Mouse (Mus musculus) ZHBTc4 (cell line): Measurements from ENCODE around the gene Rnf103.
"Not testable (repeated sequence)": the region's sequence is repeated elsewhere in the genome, so short reads cannot be mapped to it uniquely, and the experiment has no call there.

ENCODE experiments used
- DNase-seq: peaks from one replicate; pipeline ENCODE4 v3.0.0-alpha.2; 2011; ENCODE audit warnings: low read depth, low spot score

The Rnf103 gene

DNA sequence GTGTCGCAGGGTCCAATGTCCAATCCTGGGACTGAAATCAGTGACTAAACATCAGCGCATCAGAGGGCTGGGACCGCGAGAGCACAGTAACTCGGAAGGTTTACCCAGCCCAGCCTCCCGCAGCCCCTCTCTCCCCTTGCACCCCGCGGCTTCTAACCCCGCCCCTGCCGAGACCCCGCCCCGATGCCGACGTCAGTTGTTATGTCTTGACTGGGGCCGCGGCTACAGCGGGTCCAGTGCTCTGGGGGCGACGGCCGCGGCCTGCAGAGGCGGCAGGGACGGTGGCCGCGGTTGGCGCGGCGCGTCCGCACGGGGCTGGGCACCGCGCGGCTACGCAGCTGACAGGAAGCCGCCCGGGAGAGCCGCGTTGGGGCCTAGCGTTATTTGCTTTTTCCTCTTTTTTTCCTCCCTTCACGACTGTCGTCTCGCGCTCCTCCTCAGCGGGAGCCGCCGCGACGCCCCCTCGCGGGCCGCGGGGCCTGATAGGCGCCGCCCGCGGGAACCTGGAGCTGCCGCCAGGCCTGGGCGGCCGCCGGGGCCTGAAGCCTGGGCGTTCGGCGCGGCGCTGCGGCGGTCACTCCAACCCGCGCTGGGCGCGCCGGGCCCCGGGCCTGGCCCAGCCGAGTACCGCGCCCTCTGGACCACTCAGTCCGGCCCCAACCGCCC lies at the start of gene Rnf103:
TSS of gene Rnf103 (plus strand) at position 220 of the 666 bp plus-strand sequence.
- peak; percentile 96 for DNase-seq

DNA sequence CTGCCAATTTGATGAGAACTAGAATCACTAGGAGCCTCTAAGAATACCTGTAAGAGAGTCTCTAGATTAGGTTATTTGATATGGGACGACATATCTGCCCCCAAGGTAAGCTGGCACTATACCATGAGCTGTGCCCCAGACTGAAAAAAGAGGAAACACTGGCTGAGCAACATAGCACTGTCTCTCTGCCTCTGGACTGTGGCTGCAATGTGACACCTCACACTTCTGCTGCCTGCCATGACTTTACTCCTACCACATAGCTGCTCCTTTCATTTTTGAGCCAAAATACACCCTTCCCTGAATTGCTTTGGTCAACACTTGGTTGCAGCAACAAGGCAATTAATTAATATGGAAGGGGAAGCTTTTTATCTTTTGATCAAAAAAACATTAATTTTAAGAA lies 48.9 kb upstream of the Rnf103 start:
- no peak for DNase-seq

DNA sequence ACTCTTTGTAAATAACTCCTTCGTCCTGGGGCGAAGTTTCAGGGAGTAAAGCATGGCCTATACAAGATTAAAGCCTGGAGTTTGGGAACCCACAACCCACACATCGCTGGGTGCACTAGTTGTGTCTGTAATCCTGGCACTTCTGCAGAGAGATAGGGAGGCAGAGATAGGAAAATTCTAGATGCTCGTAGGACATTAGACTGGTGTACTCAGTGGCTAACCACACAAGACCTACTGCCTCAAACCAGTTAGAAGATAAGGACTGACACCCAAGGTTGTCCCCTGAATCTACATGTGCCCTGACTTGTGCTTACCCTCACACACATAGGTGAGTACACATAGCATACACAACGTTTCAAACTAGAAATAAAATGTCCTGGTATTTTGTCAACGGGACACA lies 48.1 kb upstream of the Rnf103 start:
- DNase-seq: no peak

DNA sequence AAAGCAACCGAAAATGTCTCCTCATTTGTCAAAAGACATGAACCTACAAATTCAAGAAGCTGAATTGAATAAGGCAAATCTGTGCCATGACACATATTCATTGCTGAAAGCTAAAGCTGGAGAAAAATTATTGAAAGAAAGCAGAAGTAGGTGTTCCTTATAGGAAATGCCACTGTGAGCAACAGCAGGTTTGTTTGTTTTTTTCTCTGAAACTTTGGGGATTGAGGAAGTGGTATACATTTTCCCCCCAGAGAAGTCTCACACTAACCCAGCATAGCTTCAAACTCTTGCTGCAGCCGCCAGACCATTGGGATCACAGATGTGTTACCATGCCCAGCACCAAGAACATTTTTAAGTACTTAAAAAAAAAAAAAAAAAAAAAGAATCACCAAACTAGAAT lies 40.9 kb upstream of the Rnf103 start:
- DNase-seq: no peak

DNA sequence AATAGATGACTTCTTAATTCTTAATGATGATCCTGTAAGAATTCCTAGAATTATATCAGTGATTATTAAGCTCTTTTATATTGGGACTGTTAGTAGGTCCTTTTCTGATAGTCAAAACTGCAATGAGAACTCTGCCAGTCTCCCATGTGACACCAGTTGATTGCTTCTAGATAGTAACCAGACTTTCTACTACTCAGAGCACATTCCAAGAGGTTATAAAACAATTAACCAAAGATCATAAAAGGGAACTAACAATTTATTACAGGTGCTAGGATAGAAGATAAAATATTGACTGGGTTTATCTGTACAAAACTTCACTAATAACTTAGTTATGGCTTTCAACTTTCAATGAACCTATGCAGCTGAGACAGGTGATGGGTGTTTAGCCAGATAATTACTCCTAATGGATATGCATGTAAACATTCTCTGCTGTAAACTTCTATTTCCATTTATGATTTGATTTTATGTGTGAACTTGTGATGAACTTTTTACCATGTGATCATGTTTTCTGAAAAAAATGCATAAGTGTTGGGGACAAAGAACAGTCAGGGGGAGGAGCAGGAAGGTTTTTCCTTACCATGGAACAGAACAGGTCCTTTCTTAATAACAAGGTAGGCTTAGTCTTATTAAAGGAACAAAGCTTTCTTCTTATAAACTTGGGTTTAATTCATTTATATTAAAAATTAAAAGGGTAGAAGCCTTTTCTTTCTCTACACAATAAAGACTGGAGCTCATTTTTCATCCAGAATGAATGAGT lies 39.5 kb upstream of the Rnf103 start:
- DNase-seq: not testable (repeated sequence)

DNA sequence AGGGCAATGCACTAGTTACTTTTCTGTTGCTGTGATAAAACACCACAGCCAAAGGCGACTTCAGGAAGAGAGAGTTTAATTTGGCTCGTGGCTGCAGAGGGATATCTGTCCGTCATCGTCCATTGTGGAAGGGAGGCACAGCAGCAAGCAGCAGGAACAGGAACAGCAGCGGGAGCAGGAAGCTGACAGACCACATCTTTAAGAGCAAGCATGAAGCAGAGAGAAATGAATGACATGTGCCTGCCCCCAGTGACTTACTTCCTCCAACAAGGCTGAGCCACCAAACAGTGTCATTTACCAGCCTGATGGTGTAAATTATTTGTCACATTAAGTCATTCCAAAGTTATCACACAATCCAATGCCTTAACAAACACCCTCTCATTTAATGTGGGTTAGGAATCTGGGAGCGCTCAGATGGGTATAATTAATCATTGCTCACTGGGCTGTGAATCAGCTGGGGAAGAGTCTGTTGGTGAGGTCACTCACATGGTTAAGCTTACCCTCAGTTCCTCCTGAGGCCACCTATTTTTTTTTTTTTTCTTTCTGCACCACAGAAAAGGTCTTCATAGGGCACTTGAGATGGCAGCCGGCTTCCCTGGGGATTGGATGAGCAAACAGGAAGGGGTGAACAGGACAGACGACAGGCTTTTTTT lies 35.6 kb upstream of the Rnf103 start:
- DNase-seq: no peak

DNA sequence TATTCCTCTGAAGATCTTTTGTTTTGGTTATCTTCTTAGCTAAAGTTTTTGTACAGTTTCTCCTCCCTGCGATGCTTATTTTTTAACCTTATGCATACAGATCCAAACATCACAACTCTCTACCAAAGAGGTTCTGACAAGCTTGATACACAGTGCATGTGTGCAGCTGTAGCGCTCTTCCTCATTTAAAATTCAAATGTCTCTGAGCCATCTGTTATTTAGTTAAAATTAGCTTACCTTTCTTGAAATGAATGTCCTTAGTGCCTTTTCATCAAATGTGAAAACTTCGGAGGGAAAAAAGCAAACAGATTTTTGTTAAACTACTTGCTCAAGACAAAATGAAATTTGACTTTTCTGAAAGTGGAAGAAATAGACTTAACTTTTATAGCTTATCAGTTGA lies 28.5 kb upstream of the Rnf103 start:
- no peak for DNase-seq

DNA sequence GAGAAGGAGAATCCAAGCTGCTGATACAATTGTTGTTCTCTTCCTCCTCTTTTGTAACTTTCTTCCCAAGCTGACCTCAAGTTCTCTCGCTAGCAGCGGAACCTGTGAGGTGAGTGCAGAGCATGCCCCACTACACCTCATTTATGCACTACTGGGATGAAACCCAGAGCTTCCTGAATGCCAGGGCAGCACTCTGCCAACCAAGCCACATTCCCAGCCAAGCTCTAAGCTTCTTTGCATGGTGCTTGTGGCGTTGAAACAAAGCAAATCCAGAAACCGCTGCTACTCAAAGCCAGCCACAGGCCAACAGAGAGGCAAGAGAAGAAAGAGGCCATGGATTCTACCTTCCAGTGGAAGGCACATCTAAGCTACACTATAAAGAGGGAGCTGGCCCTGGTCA lies 25.9 kb upstream of the Rnf103 start:
- DNase-seq: no peak

DNA sequence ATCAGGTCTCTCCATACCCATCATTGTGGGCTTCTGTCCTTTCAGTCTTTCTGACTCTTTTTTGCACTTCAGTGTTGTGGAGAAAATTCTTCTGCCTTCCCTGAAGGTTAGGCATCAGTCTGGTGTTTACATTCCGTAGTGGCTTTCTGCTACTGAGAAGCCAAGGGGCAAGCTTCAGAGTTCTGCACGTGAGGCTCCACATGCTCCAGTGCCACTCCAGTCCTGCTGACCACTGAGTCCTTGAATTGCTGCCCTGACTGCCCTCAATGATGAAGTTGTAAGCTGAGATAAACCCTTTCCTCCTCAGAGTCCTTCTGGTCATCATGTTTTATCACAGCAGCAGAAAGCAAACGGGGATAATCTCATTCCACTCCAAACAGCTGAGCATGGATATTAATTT lies 24.4 kb upstream of the Rnf103 start:
- DNase-seq: no peak

DNA sequence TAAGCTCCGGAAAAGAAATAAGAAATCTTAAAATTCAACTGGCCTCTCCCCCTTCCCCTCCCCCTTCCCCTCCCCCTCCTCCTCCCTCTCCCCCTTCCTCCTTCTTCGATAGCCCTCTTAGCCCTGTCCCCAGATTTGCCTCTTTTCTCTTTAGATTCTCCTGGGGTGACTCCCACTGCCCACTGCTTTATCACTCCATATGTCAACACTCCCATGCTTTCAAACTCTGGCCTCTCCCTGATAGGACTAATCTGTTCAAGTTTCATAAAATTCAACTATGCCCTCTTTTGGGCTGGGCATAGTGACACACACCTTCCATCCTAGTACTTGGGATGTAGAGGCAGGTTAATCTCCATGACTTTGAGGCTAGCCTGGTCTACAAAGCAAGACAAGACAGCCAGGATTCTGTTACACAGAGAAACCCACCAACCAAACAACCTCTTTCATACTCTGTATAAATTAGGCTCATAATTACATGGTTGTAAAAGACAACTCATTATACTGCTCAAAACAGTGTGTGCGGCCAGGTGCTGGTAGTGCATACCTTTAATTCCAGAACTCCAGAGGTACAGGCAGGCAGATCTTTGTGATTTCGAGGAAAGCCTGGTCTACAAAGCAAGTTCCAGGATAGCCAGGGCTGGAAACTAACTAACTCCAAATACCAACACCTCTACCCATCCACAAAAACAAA lies 21.7 kb upstream of the Rnf103 start:
- DNase-seq: no peak

DNA sequence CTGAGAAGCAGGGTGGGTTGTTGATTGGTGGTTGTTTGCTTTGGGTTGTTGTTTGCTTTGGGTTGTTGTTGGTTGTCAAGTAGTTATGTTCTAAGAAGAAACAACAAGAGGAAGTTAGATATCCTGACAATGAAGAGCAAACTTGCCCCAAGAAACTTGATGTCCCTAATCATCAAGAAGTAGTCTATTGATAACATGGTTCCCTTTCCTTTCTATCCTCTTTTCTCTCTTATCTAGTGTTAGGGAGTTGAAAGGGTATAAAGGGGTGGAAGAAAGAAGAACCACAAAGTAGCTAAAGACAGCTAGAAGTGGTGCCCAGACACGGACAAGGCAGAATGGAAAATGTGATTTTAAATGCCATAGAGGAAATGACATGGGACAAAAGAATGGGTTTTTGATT lies 20.9 kb upstream of the Rnf103 start:
- no peak for DNase-seq

DNA sequence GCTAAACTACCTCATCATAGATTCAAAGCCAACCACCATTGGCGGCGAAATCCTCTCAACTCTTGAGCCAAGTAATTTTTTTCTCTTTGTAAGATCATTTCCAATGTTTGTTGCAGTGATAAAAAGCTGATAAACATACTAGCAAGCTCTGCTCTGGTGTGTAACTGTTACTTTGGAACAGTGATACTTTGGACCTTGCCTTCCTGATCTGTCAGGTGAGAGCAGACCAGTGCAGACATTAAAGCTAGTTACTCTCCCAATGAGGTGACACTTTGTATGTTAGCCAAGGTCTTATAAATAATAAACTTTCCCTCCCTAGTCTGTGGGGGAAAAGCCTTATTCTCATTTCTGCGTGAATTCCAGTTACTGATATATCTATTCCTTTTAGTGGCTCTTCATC lies 18.1 kb upstream of the Rnf103 start:
- no peak for DNase-seq

DNA sequence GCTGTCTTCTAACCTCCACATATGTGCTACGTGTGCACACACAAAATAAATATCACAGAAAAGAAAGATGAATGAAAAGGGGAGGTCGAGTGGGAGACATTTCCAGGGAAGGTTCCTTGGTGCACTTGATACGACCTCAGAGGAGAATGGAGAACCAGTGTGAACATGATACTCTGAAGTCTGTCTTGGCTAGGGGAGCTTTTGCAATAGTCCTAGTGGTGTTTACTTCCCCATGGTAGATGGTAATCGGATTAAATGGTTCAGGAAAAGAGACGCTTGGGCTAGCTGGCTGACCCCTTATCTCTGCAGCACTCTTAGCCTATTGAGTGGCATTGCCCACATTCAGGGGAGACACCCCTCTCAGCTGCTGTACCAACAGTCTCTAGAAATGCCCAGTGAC lies 16.9 kb upstream of the Rnf103 start:
- DNase-seq: no peak

DNA sequence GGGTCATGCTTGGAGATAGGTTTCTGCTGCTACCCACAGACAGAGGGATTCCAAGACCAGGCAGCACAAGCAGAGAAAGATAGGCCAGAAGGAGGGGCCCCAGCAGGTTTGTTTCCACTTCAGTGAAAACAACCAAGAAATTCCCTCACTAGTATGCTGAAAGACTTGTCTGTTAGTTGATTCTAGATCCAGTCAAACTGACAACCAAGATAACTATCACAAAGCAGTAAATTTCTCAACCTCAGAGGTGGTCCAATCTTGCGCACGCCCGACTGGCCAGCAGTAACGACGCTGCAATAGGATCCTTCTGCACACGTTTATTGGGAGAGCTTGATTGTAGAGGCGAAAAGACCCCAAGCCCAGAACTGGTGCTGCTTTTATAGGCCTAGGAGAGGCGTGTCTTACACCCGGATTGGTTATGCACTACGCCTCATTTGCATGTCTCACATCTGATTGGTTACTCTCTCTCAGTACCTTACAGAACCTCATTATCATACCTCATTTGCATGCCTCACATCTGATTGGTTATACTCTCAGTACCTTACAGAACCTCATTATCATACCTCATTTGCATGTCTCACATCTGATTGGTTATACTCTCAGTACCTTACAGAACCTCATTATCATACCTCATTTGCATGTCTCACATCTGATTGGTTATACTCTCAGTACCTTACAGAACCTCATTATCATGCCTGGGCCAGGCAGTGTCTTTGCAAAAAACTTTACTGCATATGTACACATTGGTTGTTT lies 14.7 kb upstream of the Rnf103 start:
- not testable (repeated sequence) for DNase-seq

DNA sequence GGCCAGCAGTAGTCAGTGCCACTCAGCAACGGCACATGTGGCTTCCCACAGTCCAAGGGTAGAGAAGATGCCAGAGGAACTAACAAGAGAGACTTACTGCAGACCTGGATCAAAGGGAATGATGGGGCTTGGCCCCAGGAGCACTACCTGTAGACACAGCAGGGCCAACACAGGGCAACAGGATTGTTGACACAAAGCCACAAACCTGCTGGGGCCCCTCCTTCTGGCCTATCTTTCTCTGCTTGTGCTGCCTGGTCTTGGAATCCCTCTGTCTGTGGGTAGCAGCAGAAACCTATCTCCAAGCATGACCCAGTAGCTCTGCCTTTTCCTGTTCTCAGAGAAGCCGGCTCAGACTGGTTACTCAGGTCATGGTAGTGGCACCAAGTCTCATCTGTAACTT lies 14.1 kb upstream of the Rnf103 start:
- DNase-seq: not testable (repeated sequence)

DNA sequence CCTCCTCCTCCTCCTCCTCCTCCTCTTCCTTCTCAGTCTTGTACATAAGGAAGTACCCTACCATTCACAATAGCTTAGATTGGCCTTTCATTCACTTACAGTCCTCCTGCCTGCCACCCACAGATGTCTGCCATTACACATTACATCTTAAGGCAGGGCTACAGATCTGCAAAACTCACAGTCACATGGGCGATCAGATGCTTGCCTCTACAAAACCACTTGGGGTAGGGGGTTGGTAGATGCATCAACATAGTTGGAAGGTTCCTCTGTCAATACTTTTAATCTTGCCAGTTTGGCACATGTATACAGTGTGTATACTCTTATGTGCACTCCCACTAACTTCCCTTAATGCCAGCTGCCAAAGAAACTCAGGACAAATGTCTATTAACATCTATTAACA lies 13.6 kb upstream of the Rnf103 start:
- no peak for DNase-seq

DNA sequence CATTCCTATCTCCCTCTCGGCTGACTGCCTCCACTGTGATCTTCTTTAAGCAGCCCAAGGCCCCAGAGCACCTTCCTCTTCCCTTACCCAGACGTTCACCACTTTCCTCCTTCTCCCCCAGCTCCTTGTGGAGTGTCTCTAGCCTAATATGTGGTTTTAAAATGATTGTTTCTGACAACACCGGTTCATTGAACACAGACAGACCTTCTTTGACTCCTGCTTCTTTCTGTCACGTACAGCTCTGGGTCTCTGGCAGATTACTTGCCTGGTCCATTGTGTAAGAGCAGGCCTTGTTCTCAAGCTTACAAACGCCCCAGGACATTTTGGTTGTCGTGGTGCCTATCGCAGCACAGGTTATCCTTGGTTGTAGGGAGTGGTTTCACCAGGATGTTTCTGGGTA lies 12.6 kb upstream of the Rnf103 start:
- no peak for DNase-seq

DNA sequence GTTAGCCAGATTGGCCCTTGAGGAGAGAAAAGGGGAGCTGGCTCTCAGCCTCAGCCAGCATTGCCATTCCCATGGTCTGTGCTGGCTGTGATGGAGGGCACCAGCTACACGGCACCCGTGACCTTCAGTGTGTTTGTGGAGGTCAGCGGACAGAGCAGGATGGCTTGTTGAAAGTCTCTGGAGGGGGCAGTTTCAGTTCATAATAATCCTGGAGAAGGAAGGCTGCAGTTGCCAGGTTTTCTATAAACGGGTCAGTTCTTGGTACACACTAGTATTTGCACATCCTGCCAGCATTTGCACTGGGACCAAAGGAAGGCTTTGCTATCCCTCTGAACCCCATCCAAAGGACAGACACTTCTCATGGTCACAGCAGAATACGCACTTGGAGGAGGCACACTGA lies 8.4 kb upstream of the Rnf103 start:
- DNase-seq: no peak

DNA sequence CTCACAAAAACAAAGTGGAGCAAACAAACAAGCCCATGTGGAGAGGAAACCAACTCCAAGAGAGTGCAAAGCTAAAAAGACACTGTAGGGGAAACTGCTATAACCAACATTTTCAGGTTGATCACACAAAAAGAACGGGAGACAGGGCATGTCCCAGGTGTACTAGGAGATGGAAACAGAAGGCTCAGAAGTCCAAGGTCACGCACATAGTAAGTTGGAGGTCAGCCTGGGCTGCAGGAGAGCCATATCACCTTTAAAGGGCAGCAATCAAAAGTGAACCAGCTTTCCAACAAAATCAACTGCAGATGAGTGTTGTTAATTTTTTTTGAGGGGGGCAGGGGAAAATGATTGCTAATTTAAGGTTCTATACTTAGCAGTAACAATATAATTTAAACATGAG lies 7.5 kb upstream of the Rnf103 start:
- no peak for DNase-seq

DNA sequence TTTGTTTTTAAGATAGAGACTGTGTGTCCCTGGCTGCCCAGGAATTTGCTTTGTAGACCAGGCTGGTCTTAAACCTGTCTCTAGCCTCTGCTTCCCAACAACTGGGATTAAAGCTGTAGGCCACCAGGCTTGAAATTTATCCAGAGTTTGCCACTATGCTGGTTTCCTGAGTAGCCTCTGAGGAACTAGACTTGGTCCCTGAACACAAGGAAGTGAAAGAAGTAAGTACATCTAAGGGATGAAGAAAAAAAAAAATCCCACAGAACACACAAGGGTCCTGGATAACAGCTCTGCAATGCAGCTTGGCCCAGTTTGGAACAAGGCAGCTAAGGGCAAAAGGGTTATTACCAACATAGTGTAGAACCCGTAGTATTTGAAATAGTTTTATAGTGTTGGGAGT lies 6.8 kb upstream of the Rnf103 start:
- DNase-seq: no peak

DNA sequence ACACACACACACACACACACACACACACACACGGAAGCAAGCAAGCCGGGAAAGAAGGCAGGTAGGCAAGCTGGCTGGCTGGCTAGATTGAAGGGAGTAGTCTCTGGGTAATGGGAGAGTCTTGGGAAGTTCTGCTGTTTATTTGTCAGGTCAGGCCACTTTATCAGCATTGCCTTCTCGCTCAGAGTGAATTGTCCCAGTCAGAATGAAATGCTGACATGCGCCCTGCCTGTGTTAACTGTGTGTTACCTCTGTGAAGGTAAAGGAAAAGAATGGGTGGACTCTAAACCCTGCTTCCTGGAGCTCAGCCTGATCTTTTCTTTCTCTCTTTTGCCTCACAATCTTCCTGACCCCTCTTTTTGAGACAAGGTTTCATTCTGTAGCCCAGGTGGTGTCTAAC lies 5.7 kb upstream of the Rnf103 start:
- no peak for DNase-seq

DNA sequence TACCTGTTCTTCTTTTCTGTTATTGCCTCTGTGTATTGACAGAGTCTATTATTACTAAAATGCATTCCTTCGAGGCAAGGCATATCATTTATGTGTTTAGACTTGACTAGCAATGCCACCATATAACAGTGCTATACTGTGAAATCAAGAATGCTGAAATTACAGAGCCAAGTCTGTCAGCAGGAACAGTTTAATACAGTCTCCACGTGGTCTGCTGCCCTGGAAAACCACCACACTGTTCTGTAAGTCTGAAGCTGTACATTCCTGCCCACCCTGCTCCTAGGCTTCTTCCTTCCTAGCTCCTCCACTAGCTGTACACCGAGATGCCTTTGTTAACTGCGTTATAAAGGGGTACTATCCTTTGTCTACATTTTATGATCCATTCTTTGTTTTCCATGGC lies 1.6 kb upstream of the Rnf103 start:
- no peak for DNase-seq
